Mouse (Mus musculus) activated CD4-positive, CD25-positive, alpha-beta regulatory T cell, adult 9 weeks (primary cell): ENCODE data around the gene Gm5799. TPM values are rescaled to one million over a fixed set of nuclear protein-coding genes. Genes with fewer than 3 reads are reported as not detected.

ENCODE experiments used
- polyA plus RNA-seq: library from polyadenylated mRNA; unstranded; fragments of 100-300 nt; shearing (Covaris generic); gene quantifications from one replicate; pipeline ENCODE4 v1.2.1, GENCODE M21; 2017

The Gm5799 gene
- not detected for polyA plus RNA-seq

DNA sequence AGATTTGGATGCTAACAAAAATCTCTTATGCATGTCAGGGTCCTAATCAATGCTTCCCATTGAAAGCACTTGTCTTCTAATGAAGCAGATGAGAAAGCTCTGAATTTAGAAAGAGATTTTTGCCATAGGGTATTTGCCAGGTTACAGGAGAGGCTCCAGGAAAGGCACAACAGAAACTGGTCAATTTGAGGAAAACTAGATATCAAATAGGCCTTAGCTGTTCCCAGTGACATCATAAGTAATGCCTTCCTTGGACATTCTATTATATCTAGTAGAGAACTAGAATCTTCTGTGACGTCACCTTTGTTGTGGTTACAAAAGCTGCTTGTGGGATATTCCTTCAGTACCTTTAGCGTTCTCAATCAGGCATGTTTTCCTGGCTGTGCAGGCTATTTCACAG is at the start of gene Gm5799:
TSS of gene Gm5799 (plus strand) at position 301 of the 400 bp plus-strand sequence.

DNA sequence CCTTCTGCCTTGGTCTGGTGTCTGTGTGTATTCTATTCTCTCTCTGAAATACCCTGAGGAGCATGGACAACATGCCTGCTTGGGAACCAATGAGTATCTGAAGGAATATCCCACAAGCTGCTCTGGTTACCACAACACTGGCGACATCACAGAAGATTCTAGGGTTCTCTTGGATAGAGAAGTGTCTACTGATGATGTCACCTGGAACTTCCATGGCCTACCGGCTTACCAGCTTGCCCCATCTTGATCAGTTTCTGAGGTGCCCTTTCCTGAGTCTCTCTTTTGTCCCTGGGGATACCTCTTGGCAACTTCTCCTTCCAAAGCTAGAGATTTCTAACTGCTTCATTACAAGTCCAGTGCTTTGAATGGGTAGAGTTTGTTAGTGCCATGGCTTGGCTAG is 35.7 kb downstream of the Gm5799 start, which contains the start of gene Gm17654:
TSS of gene Gm17654 (minus strand) at position 101 of the 400 bp plus-strand sequence.

Other genes starting within 250 kb of the Gm5799 start
- gene Gm8127, start 249.7 kb upstream of the Gm5799 start, polyA plus RNA-seq, result not detected
- gene 1700001F09Rik, start 195.8 kb upstream of the Gm5799 start, polyA plus RNA-seq, result not detected
- gene Gm8138, start 127.2 kb upstream of the Gm5799 start, polyA plus RNA-seq, result not detected
- gene Gm17654, start 35.6 kb downstream of the Gm5799 start, polyA plus RNA-seq, result not detected
- gene Gm10375, start 64.4 kb downstream of the Gm5799 start, polyA plus RNA-seq, result not detected
- not detected for gene Gm8165, start 133.6 kb downstream of the Gm5799 start, polyA plus RNA-seq
- gene Gm7324, start 154.3 kb downstream of the Gm5799 start, polyA plus RNA-seq, result 1.2 TPM
- gene Gm16506, start 183.9 kb downstream of the Gm5799 start, polyA plus RNA-seq, result not detected
- gene Gm6526, start 204.3 kb downstream of the Gm5799 start, polyA plus RNA-seq, result not detected
- not detected for gene Gm8180, start 241.2 kb downstream of the Gm5799 start, polyA plus RNA-seq